Mouse (Mus musculus): ENCODE results near the gene Aire. TPM values are rescaled to one million over a fixed set of nuclear protein-coding genes. Genes with fewer than 3 reads are reported as not detected.

The Aire gene
- 0.27 and 0.56 TPM in 2 replicates for polyA plus RNA-seq (2014; fragmentation: Nextera tagmentation; extraction: Ambion mirVana)

DNA sequence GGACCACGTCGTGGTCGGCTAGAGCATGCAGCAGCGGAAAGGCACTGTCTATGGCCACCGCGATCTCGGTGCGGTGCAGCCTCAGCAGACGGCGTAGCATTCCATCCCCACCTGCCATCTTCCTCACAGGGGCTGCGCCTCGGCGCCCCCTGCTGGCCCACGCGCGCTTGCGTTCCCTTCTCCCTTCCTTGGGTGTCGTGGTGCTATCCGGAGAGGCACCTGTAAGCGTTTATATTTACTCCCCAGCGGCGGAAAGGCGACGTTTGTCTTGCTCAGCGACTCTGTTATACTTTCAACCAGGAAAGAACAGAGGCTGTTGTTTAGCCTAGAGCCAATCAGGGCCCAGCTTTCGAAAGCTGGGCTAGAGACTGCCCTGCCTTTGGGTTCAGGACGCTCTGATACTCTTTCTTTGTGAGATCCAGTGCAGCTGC lies at the start of gene Aire:
Gene Aire (minus strand): TSS at position 205 of the 431 bp plus-strand sequence.
- Histone ChIP-seq H3K27ac (ENCODE audit: low read length) (no peak within 1 kb of the TSS), H3K27me3 (ENCODE audit: control insufficient read depth, insufficient read depth, low read length) (no peaks in the 10 kb centered on the region), H3K9ac (replicated peaks; ENCODE audit: low read depth, low read length) (no peak within 1 kb of the TSS), H3K4me2 (replicated peaks; ENCODE audit: low read depth, low read length) (peak within 1 kb of the TSS; percentile 41), H3K4me3 (ENCODE audit: low read depth, low read length) (peak within 1 kb of the TSS; percentile 4; the same call in 1 of the 2 replicates), H3K4me1 (ENCODE audit: control insufficient read depth, insufficient read depth, low read length) (no peaks in the 10 kb centered on the region), H3K9me3 (ENCODE audit: control insufficient read depth, low read depth, low read length) (no peaks in the 10 kb centered on the region), H3K36me3 (ENCODE audit: control insufficient read depth, insufficient read depth, low read length) (no peaks in the 10 kb centered on the region)
- peak; percentile 56 for ATAC-seq (ENCODE audit: insufficient number of reproducible peaks, insufficient read depth, low FRiP score, low read depth)
- WGBS, result 2% methylated on average over 27 of the region's 27 CpGs

DNA sequence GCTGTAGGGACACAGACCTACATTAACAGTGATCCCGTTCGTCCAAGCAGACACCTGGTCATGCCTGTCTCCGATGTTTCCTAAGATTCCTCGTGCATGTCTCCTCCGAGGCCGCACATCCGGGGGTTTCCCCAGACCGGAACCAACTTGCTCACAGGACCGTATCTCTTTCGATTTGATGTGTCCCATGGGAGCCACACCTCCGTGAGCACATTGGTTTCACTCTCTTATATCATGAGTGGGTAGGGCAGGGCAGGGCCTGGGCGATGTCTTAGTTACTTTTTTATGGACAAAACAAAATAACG lies 49.3 kb upstream of the Aire start:
- no peak for ATAC-seq (ENCODE audit: insufficient number of reproducible peaks, insufficient read depth, low FRiP score, low read depth)
- H3K36me3 ChIP-seq (ENCODE audit: control insufficient read depth, insufficient read depth, low read length), result no peaks in the 10 kb centered on the region

DNA sequence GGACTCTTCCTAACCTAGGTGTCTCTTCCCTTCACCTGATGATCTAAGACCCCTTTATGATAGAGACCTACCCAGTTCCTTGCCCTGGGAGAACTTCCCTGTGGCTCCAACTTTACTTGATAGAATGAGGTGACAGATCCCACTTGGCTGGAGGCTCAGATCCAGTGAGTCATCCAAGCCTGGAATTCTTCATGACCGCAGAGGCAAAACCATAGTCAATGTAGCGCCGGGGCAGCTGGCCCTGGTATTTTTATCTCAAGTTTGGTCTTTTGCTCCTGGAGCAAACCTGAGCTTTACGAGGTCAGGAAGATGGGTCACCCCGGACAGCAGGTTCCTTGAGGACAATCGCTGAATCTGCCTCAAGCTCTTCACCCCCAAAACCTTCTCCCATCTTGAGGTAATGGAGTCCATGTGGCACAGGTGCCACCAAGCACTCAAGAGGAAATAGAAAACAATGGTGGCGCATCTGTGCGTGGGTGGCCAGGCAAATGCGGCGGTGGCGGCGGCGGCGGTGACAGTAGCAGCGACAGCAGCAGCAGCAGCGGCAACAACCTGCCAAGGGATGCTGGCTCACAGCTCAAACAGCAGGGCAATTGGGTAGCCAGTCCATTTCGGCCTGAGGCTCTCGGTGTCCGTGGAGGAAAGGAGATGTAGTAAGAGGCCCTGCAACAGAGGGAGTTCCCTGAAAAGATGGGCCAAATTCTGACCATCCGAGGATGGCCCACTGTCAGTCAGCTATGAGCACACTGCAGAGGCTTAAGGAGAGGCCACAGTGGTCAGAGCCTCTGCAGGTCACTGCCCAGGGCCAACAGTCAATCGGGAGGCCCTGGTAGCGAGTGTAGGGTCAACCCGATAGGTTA lies 48.7 kb upstream of the Aire start:
- no peaks in the 10 kb centered on the region for H3K4me1 ChIP-seq (ENCODE audit: control insufficient read depth, insufficient read depth, low read length)
- H3K4me2 ChIP-seq (replicated peaks; ENCODE audit: low read depth, low read length), result no peak overlapping the region
- WGBS, result 85% methylated on average over 23 of the region's 23 CpGs
- no peak overlapping the region for H3K27ac ChIP-seq (ENCODE audit: low read length)
- no peak overlapping the region for H3K4me3 ChIP-seq (ENCODE audit: low read depth, low read length)
- no peak overlapping the region for H3K9ac ChIP-seq (replicated peaks; ENCODE audit: low read depth, low read length)
- no peaks in the 10 kb centered on the region for H3K36me3 ChIP-seq (ENCODE audit: control insufficient read depth, insufficient read depth, low read length)
- ATAC-seq (ENCODE audit: insufficient number of reproducible peaks, insufficient read depth, low FRiP score, low read depth), result no peak
- no peaks in the 10 kb centered on the region for H3K27me3 ChIP-seq (ENCODE audit: control insufficient read depth, insufficient read depth, low read length)
- H3K9me3 ChIP-seq (ENCODE audit: control insufficient read depth, low read depth, low read length), result no peaks in the 10 kb centered on the region

More for the DNA sequence above, 49.3 kb upstream of the Aire start:
- H3K9me3 ChIP-seq (ENCODE audit: control insufficient read depth, low read depth, low read length), result no peaks in the 10 kb centered on the region
- no peak overlapping the region for H3K4me3 ChIP-seq (ENCODE audit: low read depth, low read length)
- no peak overlapping the region for H3K27ac ChIP-seq (ENCODE audit: low read length)
- H3K4me1 ChIP-seq (ENCODE audit: control insufficient read depth, insufficient read depth, low read length), result no peaks in the 10 kb centered on the region
- WGBS, result 88% methylated on average over 13 of the region's 13 CpGs
- no peak overlapping the region for H3K9ac ChIP-seq (replicated peaks; ENCODE audit: low read depth, low read length)
- H3K27me3 ChIP-seq (ENCODE audit: control insufficient read depth, insufficient read depth, low read length), result no peaks in the 10 kb centered on the region
- no peak overlapping the region for H3K4me2 ChIP-seq (replicated peaks; ENCODE audit: low read depth, low read length)

DNA sequence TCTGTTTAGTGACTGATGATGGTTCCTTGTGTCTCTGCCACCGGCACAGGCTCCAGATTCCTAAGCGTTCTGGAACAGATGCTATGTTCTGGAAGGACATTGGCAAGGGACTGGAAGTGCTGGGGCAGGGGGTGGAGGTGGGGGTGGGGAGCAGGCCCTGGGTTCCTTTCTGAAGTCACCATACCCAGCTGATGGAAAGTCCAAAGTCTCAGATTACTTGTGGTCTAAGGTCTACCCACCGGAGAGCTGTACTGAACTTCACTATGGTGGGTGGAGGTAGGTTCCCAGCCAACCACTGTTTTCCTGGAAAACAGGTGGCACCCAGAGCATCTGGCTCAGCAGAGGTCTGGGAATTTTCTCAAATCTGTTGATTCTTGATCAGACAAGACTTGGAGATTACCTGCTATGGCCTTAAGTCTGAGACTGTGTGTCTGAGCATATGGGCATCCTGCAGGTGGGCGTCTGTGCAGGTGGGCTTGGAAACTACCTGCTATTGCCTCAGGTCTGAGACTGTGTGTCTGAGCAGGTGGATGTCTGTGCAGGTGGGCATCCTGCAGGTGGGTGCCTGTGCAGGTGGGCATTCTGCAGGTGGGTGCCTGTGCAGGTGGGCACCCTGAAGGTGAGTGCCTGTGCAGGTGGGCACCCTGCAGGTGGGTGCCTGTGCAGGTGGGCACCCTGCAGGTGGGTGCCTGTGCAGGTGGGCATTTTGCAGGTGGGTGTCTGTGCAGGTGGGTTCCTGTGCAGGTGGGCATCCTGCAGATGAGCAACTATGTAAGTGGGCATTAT lies 47.5 kb upstream of the Aire start:
- no peaks in the 10 kb centered on the region for H3K4me1 ChIP-seq (ENCODE audit: control insufficient read depth, insufficient read depth, low read length)
- no peak for ATAC-seq (ENCODE audit: insufficient number of reproducible peaks, insufficient read depth, low FRiP score, low read depth)

DNA sequence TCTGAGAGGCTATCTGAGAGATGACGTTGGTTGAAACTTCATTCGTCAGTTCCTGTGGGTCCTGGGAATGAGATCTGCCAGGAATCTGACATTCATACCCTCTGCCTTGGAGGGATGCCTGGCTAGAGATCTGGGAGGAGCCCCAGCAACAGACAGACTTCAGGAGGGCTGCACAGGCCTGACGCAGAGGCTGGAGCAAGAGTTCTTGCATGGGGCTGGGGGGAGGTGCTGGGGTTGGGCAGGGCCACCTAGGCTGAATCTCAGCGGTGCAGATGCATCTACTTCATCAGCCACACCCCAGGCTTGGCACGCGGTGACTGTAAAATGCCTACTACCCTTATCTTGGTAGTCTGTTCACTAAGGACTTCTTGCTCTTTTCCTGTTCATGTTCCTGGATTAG lies 46.8 kb upstream of the Aire start:
- WGBS, result 38% methylated on average over 6 of the region's 6 CpGs
- no peaks in the 10 kb centered on the region for H3K9me3 ChIP-seq (ENCODE audit: control insufficient read depth, low read depth, low read length)
- H3K27me3 ChIP-seq (ENCODE audit: control insufficient read depth, insufficient read depth, low read length), result no peaks in the 10 kb centered on the region
- 0 out of 2 replicates have a peak, but pooled peaks have one; percentile 18 for ATAC-seq (ENCODE audit: insufficient number of reproducible peaks, insufficient read depth, low FRiP score, low read depth)
- H3K9ac ChIP-seq (replicated peaks; ENCODE audit: low read depth, low read length), result no peak overlapping the region
- no peak overlapping the region for H3K4me3 ChIP-seq (ENCODE audit: low read depth, low read length)
- no peak overlapping the region for H3K4me2 ChIP-seq (replicated peaks; ENCODE audit: low read depth, low read length)
- no peak overlapping the region for H3K27ac ChIP-seq (ENCODE audit: low read length)
- no peaks in the 10 kb centered on the region for H3K36me3 ChIP-seq (ENCODE audit: control insufficient read depth, insufficient read depth, low read length)
- H3K4me1 ChIP-seq (ENCODE audit: control insufficient read depth, insufficient read depth, low read length), result no peaks in the 10 kb centered on the region

More for the DNA sequence above, 47.5 kb upstream of the Aire start:
- Histone ChIP-seq H3K27ac (ENCODE audit: low read length) (no peak overlapping the region), H3K4me3 (ENCODE audit: low read depth, low read length) (no peak overlapping the region), H3K27me3 (ENCODE audit: control insufficient read depth, insufficient read depth, low read length) (no peaks in the 10 kb centered on the region), H3K9me3 (ENCODE audit: control insufficient read depth, low read depth, low read length) (no peaks in the 10 kb centered on the region), H3K36me3 (ENCODE audit: control insufficient read depth, insufficient read depth, low read length) (no peaks in the 10 kb centered on the region), H3K4me2 (replicated peaks; ENCODE audit: low read depth, low read length) (no peak overlapping the region), H3K9ac (replicated peaks; ENCODE audit: low read depth, low read length) (no peak overlapping the region)
- WGBS, result 85% methylated on average over 4 of the region's 4 CpGs

DNA sequence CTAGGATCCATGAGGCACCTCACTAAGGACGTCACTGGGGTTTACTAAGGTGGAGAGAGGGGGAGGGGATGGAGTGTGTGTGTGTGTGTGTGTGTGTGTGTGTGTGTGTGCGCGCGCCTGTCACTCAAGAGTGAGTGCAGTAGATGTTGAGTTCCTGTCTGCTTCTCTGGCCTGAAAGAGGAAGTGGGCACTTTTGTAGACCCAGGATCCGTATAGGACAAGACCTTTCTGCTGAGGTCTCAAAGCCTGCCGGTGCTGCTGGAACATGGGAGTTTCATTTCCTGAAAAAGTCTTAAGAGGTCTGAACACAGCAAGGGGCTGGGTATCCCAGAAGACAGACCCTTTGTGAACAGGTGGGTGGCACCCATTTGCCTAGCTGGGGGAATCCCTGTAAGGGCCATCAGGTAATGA lies 43.7 kb upstream of the Aire start:
- WGBS, result 78% methylated on average over 6 of the region's 6 CpGs
- Histone ChIP-seq H3K9me3 (ENCODE audit: control insufficient read depth, low read depth, low read length) (no peaks in the 10 kb centered on the region), H3K9ac (replicated peaks; ENCODE audit: low read depth, low read length) (no peak overlapping the region), H3K4me2 (replicated peaks; ENCODE audit: low read depth, low read length) (no peak overlapping the region), H3K36me3 (ENCODE audit: control insufficient read depth, insufficient read depth, low read length) (no peaks in the 10 kb centered on the region), H3K4me3 (ENCODE audit: low read depth, low read length) (no peak overlapping the region), H3K27ac (ENCODE audit: low read length) (no peak overlapping the region), H3K27me3 (ENCODE audit: control insufficient read depth, insufficient read depth, low read length) (no peaks in the 10 kb centered on the region), H3K4me1 (ENCODE audit: control insufficient read depth, insufficient read depth, low read length) (no peaks in the 10 kb centered on the region)
- ATAC-seq (ENCODE audit: insufficient number of reproducible peaks, insufficient read depth, low FRiP score, low read depth), result no peak

DNA sequence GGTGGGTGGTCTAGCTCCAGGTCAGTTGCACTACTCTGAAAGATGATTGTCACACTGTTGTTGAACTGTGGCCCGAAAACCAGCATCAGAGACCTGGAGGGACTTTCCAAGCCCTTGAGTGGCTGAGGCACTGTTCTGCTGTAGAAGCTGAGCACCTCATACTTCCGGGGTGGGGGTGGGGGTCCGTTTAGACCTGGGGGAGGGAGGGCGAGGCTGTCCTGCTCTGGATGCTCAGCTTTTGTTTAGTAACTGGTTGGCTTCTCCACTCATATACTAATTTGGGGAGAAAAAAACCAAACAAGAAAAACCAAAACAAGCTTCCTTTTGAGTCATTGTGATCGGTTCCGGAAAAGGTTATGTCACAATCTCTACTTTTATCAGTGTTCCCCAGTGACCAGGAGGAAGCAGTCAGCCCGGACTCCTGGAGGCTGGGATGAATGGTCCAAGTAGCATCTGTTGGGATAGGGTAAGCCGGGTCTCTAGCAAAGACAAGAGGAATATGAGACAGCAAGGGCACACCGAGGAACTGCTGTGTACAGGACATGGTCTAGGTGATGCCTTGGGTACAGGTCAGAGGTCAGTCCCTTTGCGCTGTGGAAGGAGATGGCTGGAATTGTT lies 43.1 kb upstream of the Aire start:
- H3K4me3 ChIP-seq (ENCODE audit: low read depth, low read length), result no peak overlapping the region
- H3K27ac ChIP-seq (ENCODE audit: low read length), result no peak overlapping the region
- no peaks in the 10 kb centered on the region for H3K36me3 ChIP-seq (ENCODE audit: control insufficient read depth, insufficient read depth, low read length)
- no peaks in the 10 kb centered on the region for H3K27me3 ChIP-seq (ENCODE audit: control insufficient read depth, insufficient read depth, low read length)
- no peak overlapping the region for H3K4me2 ChIP-seq (replicated peaks; ENCODE audit: low read depth, low read length)
- H3K9me3 ChIP-seq (ENCODE audit: control insufficient read depth, low read depth, low read length), result no peaks in the 10 kb centered on the region
- no peak overlapping the region for H3K9ac ChIP-seq (replicated peaks; ENCODE audit: low read depth, low read length)
- ATAC-seq (ENCODE audit: insufficient number of reproducible peaks, insufficient read depth, low FRiP score, low read depth), result no peak
- H3K4me1 ChIP-seq (ENCODE audit: control insufficient read depth, insufficient read depth, low read length), result no peaks in the 10 kb centered on the region
- 78% methylated on average over 10 of the region's 10 CpGs for WGBS

DNA sequence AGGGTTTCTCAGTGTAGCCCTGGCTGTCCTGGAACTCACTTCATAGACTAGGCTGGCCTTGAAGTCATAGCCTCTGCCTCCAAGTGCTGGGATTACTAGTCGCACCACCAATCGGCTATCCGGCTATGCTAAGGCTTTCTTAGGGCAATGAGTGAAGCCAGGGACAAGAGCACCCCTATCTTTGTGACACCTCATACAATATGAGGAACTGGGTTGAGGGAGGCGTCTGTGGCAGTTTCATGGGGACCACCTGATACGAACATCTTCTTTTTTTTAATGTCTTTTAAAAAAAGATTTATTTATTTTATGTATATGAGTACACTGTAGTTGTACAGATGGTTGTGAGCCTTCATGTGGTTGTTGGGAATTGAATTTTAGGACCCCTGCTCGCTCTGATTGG lies 42.3 kb upstream of the Aire start:
- Histone ChIP-seq H3K27me3 (ENCODE audit: control insufficient read depth, insufficient read depth, low read length) (no peaks in the 10 kb centered on the region), H3K4me1 (ENCODE audit: control insufficient read depth, insufficient read depth, low read length) (no peaks in the 10 kb centered on the region), H3K27ac (ENCODE audit: low read length) (no peak overlapping the region), H3K4me3 (ENCODE audit: low read depth, low read length) (no peak overlapping the region), H3K4me2 (replicated peaks; ENCODE audit: low read depth, low read length) (no peak overlapping the region), H3K9ac (replicated peaks; ENCODE audit: low read depth, low read length) (no peak overlapping the region), H3K36me3 (ENCODE audit: control insufficient read depth, insufficient read depth, low read length) (no peaks in the 10 kb centered on the region), H3K9me3 (ENCODE audit: control insufficient read depth, low read depth, low read length) (no peaks in the 10 kb centered on the region)
- 92% methylated on average over 6 of the region's 6 CpGs for WGBS
- ATAC-seq (ENCODE audit: insufficient number of reproducible peaks, insufficient read depth, low FRiP score, low read depth), result no peak
